18 mouse cellular contexts compared by ENCODE assay signal in the genomic region with DNA sequence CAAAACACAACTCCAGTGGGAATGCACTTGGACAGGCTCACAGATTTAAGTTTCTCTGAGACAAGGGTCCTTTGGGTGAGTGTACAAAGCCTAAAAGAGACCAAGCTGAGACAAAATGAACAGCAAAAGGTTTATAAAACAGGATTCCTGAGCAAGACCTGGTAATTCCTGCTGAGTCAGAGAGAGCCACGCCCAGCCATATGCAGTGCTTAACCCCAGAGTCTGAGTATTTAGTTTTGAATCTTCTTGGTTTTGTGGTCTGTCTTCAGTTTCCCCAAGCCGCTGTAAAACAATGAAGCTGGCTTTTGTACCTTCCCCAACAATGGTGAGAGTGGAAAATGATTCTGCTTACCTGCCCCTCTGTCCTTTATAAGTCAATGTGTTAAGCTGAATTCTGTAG.
DNase-seq lines count a peak whose midpoint lies in the region; ATAC-seq and TF ChIP-seq lines count a peak whose summit lies in the region.
"Had no signal": no experiment of that assay in that cellular context is flagged by ENCODE, and none has a peak within 500 bp of the region (broad histone marks: within the 10 kb centered on the region; RNA-seq: fewer than 3 reads in every experiment).

No protein-coding gene starts in this region.

- DNase-seq in 3T3-L1 (ENCODE audit: low read depth, low spot score) (peak; percentile 95), CH12.LX (ENCODE audit: extremely low read depth) (peak; percentile 71)
- peak; percentile 20 for DNase-seq in c-Kit-positive CD71-positive TER-119-negative erythroid progenitor cells, embryonic 14.5 days (ENCODE audit: low read depth)
- peak; percentile 32 for DNase-seq in induced T-regulatory cell, adult 2 months (ENCODE audit: low read depth)
- DNase-seq in forebrain, embryonic 11.5 days (ENCODE audit: low spot score) = no peak
- DNase-seq in gastrocnemius, adult 2 months = no peak
- DNase-seq: cerebellum, adult 9-10 months; embryo, embryonic 11 days; kidney, adult 11 months; kidney, postnatal 36 days; liver, embryonic 13.5 days; lung, postnatal 14 days; midbrain, embryonic 14.5 days; right cerebral cortex, postnatal 25 days had no signal

- in situ Hi-C loops in CH12.LX (cut with MboI; ENCODE audit: low pct_ligation_motif_present, low pct_unique_long_range_greater_than_20kb, low sequenced_read_pairs) = loop anchor here (10.0 kb wide), 3 partner anchors 350 to 600 kb away; no protein-coding TSS in a partner anchor

- TF ChIP-seq POLR2A in CH12.LX (IDR thresholded peaks at IDR 0.05; ENCODE audit: low read depth, low read length) = no peak

- 0 out of 2 replicates have a peak overlapping the region, but pooled peaks have one; percentile 27 for H3K4me2 ChIP-seq in CH12.LX (ENCODE audit: insufficient read depth, low read depth, poor library complexity, severe bottlenecking)
- H3K4me2 ChIP-seq in hindbrain, embryonic 13.5 days = no peak overlapping the region
- H3K4me2 ChIP-seq in forebrain, embryonic 11.5 days (ENCODE audit: low read depth, low read length, severe bottlenecking) = no peak overlapping the region
- H3K4me2 ChIP-seq: forebrain, embryonic 12.5 days; liver, embryonic 13.5 days had no signal

- no peak overlapping the region for H3K9ac ChIP-seq in CH12.LX (ENCODE audit: insufficient read depth, low read depth)
- H3K9ac ChIP-seq in hindbrain, embryonic 13.5 days = no peak overlapping the region
- H3K9ac ChIP-seq in forebrain, embryonic 11.5 days (ENCODE audit: low read length) = no peak overlapping the region
- H3K9ac ChIP-seq: forebrain, embryonic 12.5 days; liver, embryonic 13.5 days had no signal

- intact Hi-C loops in gastrocnemius, adult 2 months (cut with DNase I) = loop anchor here (5.0 kb wide), 1 partner anchor 523 kb away; no protein-coding TSS in a partner anchor

- 74% methylated on average over 2 of the region's 2 CpGs for WGBS in hindbrain, embryonic 13.5 days
- WGBS in forebrain, embryonic 11.5 days = 71% methylated on average over 2 of the region's 2 CpGs

- H3K36me3 ChIP-seq in CH12.LX (replicated peaks in 1 of 2; ENCODE audit: control insufficient read depth in 1 of 2, insufficient read depth in 1 of 2, low read length in 1 of 2) = no peaks in the 10 kb centered on the region
- no peaks in the 10 kb centered on the region for H3K36me3 ChIP-seq in hindbrain, embryonic 13.5 days
- H3K36me3 ChIP-seq in forebrain, embryonic 11.5 days (ENCODE audit: control insufficient read depth, insufficient read depth, low read length) = no peaks in the 10 kb centered on the region
- H3K36me3 ChIP-seq: forebrain, embryonic 12.5 days; hindbrain, embryonic 10.5 days; liver, embryonic 13.5 days had no signal

- H3K4me1 ChIP-seq in CH12.LX (ENCODE audit: control insufficient read depth in 1 of 2, insufficient read depth in 2 of 2) = peaks cover 10 to 52% of the 10 kb centered on the region in 2 experiments
- peaks cover 9% of the 10 kb centered on the region; the same call in 1 of the 2 replicates for H3K4me1 ChIP-seq in hindbrain, embryonic 13.5 days (replicated peaks)
- no peaks in the 10 kb centered on the region for H3K4me1 ChIP-seq in forebrain, embryonic 11.5 days (replicated peaks; ENCODE audit: control insufficient read depth, insufficient read depth, low read length)
- H3K4me1 ChIP-seq: forebrain, embryonic 12.5 days had no signal

- ATAC-seq in hindbrain, embryonic 13.5 days (ENCODE audit: low FRiP score) = no peak
- ATAC-seq in forebrain, embryonic 11.5 days (replicated peaks; ENCODE audit: low FRiP score) = no peak

- no peak overlapping the region for H3K4me3 ChIP-seq in CH12.LX (replicated peaks in 1 of 3; ENCODE audit: low read depth in 2 of 3, low read length in 2 of 3, poor library complexity in 1 of 3)
- H3K4me3 ChIP-seq in hindbrain, embryonic 13.5 days = no peak overlapping the region
- H3K4me3 ChIP-seq in forebrain, embryonic 11.5 days (ENCODE audit: low read depth, low read length) = no peak overlapping the region
- no peak overlapping the region for H3K4me3 ChIP-seq in gastrocnemius, adult 2 months
- H3K4me3 ChIP-seq: forebrain, embryonic 12.5 days; hindbrain, embryonic 10.5 days; left cerebral cortex, adult 2 months; liver, embryonic 13.5 days had no signal

- H3K27ac ChIP-seq in CH12.LX (ENCODE audit: insufficient read depth, low read depth) = no peak overlapping the region
- no peak overlapping the region for H3K27ac ChIP-seq in hindbrain, embryonic 13.5 days
- H3K27ac ChIP-seq in forebrain, embryonic 11.5 days (ENCODE audit: low read depth, low read length) = no peak overlapping the region
- no peak overlapping the region for H3K27ac ChIP-seq in gastrocnemius, adult 2 months
- H3K27ac ChIP-seq: forebrain, embryonic 12.5 days; hindbrain, embryonic 10.5 days; left cerebral cortex, adult 2 months; liver, embryonic 13.5 days had no signal

- H3K79me2 ChIP-seq in CH12.LX (replicated peaks; ENCODE audit: control insufficient read depth, extremely low read depth, insufficient read depth, poor library complexity, severe bottlenecking) = no peaks in the 10 kb centered on the region

- H3K27me3 ChIP-seq in CH12.LX (replicated peaks) = no peaks in the 10 kb centered on the region
- no peaks in the 10 kb centered on the region for H3K27me3 ChIP-seq in hindbrain, embryonic 13.5 days
- H3K27me3 ChIP-seq in forebrain, embryonic 11.5 days (ENCODE audit: control insufficient read depth, insufficient read depth, low read length) = no peaks in the 10 kb centered on the region
- H3K27me3 ChIP-seq: forebrain, embryonic 12.5 days; liver, embryonic 13.5 days had no signal

- no peak for TF ChIP-seq RAD21 in CH12.LX (IDR thresholded peaks at IDR 0.05; ENCODE audit: low read depth, low read length)

- dilution Hi-C loops in CH12.LX (cut with MboI; ENCODE audit: extremely low pct_ligation_motif_present, extremely low pct_unique_long_range_greater_than_20kb, low sequenced_read_pairs) = no loop called here

- no peaks in the 10 kb centered on the region for H3K9me3 ChIP-seq in CH12.LX (replicated peaks; ENCODE audit: low read length)
- no peaks in the 10 kb centered on the region for H3K9me3 ChIP-seq in hindbrain, embryonic 13.5 days
- no peaks in the 10 kb centered on the region for H3K9me3 ChIP-seq in forebrain, embryonic 11.5 days (ENCODE audit: control insufficient read depth, low read length)
- H3K9me3 ChIP-seq: forebrain, embryonic 12.5 days; hindbrain, embryonic 10.5 days; liver, embryonic 13.5 days had no signal

- TF ChIP-seq EP300 in CH12.LX (IDR thresholded peaks at IDR 0.05; ENCODE audit: low read length) = 0 out of 2 replicates have a peak, but pooled peaks have one; percentile 12

- no peak for TF ChIP-seq CTCF in CH12.LX (conservative IDR thresholded peaks at IDR 0.05 in 1 of 2, IDR thresholded peaks at IDR 0.05 in 1 of 2; ENCODE audit: low read depth in 2 of 2, low read length in 2 of 2)
- no peak for TF ChIP-seq CTCF in gastrocnemius, adult 2 months (IDR thresholded peaks at IDR 0.05)

TF ChIP-seq in CH12.LX, 34 proteins besides CTCF, POLR2A, EP300 and RAD21:
- no peak for TF ChIP-seq ZKSCAN1 (IDR thresholded peaks at IDR 0.05; ENCODE audit: borderline replicate concordance, low read depth, low read length)
- TF ChIP-seq IRF4 (IDR thresholded peaks at IDR 0.05; ENCODE audit: low read depth, low read length) = peak; percentile 40; the same call in 1 of the 2 replicates
- TF ChIP-seq MAFK (IDR thresholded peaks at IDR 0.05; ENCODE audit: insufficient replicate concordance, low read length) = peak; percentile 82; the same call in 1 of the 2 replicates
- no peak for TF ChIP-seq ELF1 (IDR thresholded peaks at IDR 0.05; ENCODE audit: low read depth, low read length)

Comparison
In these comparisons a context has a peak if more than half of its experiments do, and no peak if none do; other contexts are left out.
1. DNase-seq: peak in 3T3-L1 (single experiment), CH12.LX (single experiment), c-Kit-positive CD71-positive TER-119-negative erythroid progenitor cells, embryonic 14.5 days (single experiment) and induced T-regulatory cell, adult 2 months (single experiment); none in forebrain, embryonic 11.5 days (single experiment) and gastrocnemius, adult 2 months (single experiment).